Mouse (Mus musculus) ovary, postnatal 36 days (tissue): Measurements from ENCODE around the gene Prkd3.

Source experiments
- DNase-seq: peaks from one replicate; pipeline ENCODE4 v3.0.0; 2022; ENCODE audit warnings: low spot score, mixed read lengths

Prkd3 gene

GRCm38 (mm10) chr17:79020208-79020983, at the start of gene Prkd3:
Gene Prkd3 (minus strand): TSS chr17:79020816.
- peak; percentile 74 for DNase-seq

DNA sequence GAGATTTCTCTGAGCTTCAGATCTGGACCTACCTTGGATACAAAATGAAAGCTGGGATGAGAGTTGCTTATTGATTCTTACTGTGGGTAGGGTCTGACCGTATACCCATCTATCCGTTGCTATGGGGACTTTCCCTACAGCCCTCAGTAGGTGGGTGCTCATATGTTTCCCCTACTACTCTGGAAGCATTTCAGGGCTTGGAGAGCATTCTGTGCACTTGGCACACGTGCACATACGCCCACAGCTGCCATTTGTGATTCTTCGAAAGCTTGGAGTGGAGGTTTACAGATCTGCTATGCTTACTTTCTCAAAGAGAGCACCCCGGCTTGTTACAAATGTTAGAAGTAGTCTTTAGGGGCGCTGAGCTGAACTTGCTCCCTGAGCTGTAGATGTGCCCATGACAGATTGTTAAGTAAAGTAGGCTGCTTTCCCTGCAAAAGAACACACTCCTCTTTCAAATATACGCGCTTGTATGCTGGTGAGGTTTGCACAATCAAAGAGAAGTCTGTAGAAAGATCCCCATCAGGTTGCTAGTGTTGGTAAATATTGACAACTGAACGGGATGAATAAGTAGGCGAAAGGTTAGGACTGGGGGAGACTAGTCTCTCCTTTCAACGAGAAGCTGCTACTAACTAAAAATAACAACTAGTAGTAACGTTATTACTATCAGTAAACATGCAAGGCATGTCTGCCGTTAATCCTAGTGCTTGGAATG, 49.3 kb upstream of the Prkd3 start:
- DNase-seq = no peak

GRCm38 (mm10) chr17:79069019-79069418, 48.4 kb upstream of the Prkd3 start:
- DNase-seq = no peak

- no peak for DNase-seq
These were observed 48.0 kb upstream of the Prkd3 start for GRCm38 (mm10) chr17:79068581-79068980.

GRCm38 (mm10) chr17:79064250-79064649, 43.6 kb upstream of the Prkd3 start:
- DNase-seq = no peak

DNA sequence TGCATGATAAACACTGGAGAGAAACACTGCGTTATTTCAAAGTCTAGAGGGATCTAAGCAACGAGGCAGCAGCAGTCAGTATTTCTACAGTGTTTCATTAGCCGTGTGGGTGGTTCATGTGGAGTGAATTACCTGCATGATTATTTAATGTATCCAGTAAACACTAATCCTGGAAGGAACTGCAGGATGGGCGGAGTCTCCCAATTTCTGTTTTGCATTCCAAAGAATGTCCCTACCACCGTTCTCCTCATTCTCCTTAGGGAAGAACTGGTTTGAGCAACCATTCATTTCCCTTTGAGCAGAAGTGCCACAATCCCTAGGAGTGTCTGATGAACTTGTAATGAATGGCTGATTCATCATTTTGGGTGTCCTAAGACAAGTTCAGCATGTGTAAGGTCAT, 39.6 kb upstream of the Prkd3 start:
- DNase-seq = no peak

DNA sequence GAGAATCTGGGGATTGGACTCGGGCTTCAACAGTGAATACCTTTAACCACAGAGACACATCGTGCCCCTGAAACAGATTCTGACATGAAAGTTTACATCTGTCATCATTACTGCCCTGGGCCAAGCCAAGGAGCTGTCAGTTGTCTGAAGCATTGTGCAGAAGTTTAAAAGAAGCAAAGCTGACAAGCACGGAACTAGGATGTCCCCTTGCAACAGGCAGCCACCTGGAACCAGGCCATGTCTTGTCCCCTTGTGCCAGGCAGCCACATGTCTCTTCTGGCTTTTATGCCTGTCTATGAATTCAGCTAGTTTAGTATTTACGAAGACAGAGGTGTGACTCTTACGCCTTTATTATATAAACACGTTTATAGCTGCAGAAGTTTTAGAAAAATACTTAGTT, 37.7 kb upstream of the Prkd3 start:
- DNase-seq = no peak

DNA sequence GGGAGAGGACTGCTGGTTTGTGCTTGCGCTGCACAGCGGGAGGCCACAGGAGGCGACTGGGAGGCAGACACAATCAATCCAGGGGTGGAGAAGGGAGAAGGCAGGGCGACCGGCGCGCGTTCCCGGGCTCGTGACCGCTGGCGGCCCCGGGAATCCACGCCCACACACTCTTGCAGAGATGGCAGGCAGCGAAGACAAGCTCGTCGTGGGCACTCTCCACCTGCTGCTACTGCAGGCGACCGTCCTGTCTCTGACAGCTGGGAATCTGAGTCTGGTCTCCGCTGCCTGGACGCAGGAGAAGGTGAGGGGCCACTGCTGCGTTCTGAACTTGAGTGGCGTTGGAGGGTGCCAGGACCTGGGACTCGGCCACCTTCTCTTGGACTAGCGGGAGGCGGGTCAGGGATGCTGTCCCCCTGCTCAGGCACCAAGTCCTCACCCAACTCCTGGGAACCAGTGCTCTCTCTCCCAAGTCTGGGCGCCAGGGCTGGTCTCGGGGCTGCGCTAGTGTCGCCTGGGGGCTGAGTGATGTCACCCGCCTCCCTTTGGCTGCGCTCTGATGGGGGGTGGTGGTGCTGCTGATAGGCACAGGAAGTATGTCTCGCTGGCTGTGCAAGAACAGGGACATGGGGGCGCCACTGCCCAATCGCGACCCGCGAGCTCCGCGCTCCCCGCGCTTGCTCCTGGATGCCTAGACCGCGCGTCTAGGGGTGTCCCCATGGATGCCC, 31.6 kb upstream of the Prkd3 start:
- peak; percentile 67 for DNase-seq

DNA sequence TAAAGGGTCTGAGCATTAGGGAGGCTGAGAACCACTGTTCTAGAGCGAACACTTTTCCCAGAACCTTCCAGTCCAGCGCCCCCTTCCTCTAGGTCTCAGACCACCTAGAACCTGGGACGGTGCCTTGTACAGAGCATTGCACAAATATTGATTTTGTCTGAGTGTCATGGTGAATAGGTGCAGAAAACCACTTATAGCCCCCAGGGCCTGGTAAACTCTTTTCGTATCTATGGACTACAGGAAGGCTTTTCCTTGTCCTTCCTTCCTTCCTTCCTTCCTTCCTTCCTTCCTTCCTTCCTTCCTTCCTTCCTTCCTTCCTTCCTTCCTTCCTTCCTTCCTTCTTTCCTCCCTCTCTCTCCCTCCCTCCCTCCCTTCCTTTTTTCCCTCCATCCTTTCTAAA, 31.0 kb upstream of the Prkd3 start, which contains the start of gene Qpct:
Gene Qpct (plus strand): TSS at position 301 of the 400 bp plus-strand sequence.
- no peak for DNase-seq

GRCm38 (mm10) chr17:79043705-79044104, 23.1 kb upstream of the Prkd3 start:
- no peak for DNase-seq

- DNase-seq = no peak
These were observed 19.0 kb upstream of the Prkd3 start for GRCm38 (mm10) chr17:79039660-79040059.

- no peak for DNase-seq
These were observed 12.2 kb upstream of the Prkd3 start for GRCm38 (mm10) chr17:79032782-79033181.

- no peak for DNase-seq
These were observed 11.0 kb upstream of the Prkd3 start for GRCm38 (mm10) chr17:79031569-79031968.

DNA sequence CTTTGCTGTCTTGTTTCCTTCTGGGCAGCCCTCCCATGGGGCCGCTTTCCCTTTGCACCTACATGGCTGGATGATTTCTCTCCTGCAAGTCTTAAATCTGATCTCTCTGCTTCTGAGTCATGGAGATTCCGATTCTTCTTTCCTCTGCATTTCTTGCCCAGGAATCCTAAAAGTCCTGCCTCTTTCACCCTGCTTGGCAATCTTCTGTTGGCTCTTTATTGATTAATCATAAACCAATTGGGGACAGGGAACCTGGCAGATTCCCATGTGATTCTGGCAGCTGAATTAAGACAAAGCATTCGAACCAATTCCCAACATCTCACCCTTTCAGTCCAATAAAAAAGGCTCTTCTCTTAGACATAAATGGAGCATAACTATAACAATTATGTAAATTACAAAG, 8.6 kb upstream of the Prkd3 start:
- no peak for DNase-seq

- no peak for DNase-seq
These were observed 3.9 kb upstream of the Prkd3 start for GRCm38 (mm10) chr17:79024544-79024943.

GRCm38 (mm10) chr17:79022746-79023145, 2.1 kb upstream of the Prkd3 start:
- no peak for DNase-seq

GRCm38 (mm10) chr17:79020984-79021335, 344 bp upstream of the Prkd3 start:
- no peak for DNase-seq

DNA sequence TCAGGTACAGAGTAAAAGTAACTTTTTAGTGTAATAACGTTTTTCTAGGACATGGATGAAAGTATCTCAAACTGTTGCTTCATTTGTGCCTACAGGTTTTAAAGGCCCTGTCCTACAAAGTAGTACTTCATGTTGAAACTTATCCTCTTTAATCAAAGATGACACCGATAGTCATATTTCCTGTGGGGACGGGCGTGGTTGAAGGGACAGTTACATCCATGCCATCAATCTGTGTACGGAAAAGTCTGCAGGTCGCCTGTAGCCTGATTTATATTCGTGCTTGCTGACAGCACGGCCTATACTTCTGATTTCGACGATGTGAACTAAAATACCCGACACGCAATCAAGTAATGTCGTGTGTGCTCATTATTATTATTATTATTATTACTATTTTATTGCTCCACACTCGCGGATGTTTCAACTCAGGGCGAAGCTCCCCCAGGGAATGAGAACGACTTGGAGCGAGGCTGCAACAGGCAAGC, 849 bp downstream of the Prkd3 start:
- no peak for DNase-seq

DNA sequence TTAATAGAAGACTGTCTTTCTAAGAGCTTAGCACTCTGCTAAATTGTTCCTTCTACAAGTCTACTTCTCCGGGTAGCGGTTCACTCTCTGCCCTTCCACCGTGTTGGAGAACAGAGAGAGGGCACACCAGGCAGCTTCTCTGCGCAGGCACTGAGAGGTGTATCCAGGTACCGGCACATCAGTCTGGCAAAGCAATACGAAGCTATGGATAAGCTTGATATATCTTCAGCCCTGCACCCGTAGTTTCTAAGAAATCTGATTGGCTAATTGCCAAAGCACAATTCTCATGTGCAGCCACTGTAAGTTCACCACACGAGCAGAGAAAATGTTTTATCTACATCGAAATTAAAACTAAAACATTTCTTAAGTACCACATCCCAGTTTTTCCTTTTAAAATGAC, 2.2 kb downstream of the Prkd3 start:
- DNase-seq = no peak

- no peak for DNase-seq
These were observed 4.8 kb downstream of the Prkd3 start for GRCm38 (mm10) chr17:79015831-79016230.

GRCm38 (mm10) chr17:79014911-79015685, 5.5 kb downstream of the Prkd3 start:
- no peak for DNase-seq

GRCm38 (mm10) chr17:79013625-79014024, 7.0 kb downstream of the Prkd3 start:
- no peak for DNase-seq
